Mouse (Mus musculus) spleen, adult 2 months (tissue): ENCODE results near the gene Doxl2. TPM values are rescaled to one million over a fixed set of nuclear protein-coding genes. Genes with fewer than 3 reads are reported as not detected.
"Not testable (repeated sequence)": the region's sequence is repeated elsewhere in the genome, so short reads cannot be mapped to it uniquely, and the experiment has no call there.

Experiments
- DNase-seq, 2 experiments: peaks; one replicate each; pipeline versions ENCODE4 v3.0.0 to v3.0.0-alpha.2; 2012 to 2021; ENCODE audit warnings: low spot score in 2 of 2, low read depth in 1 of 2
- H3K27ac ChIP-seq: fragments of 200-500 bp; 2 replicates; pipeline ENCODE4 v1.5.1; 2012; ENCODE audit warnings: low read length, inconsistent platforms; ENCODE audit not compliant: insufficient read depth
- H3K27me3 ChIP-seq: fragments of 200-500 bp; 2 replicates; pipeline ENCODE4 v1.6.1; 2012; ENCODE audit warnings: mild to moderate bottlenecking, moderate library complexity, low read length, inconsistent platforms; ENCODE audit not compliant: control insufficient read depth, insufficient read depth
- H3K36me3 ChIP-seq: fragments of 200-500 bp; 2 replicates; pipeline ENCODE4 v1.6.1; 2012; ENCODE audit warnings: mild to moderate bottlenecking, low read length, inconsistent platforms; ENCODE audit not compliant: control insufficient read depth, insufficient read depth
- H3K4me1 ChIP-seq: fragments of 200-500 bp; 2 replicates; pipeline ENCODE4 v1.6.1; 2011; ENCODE audit warnings: inconsistent platforms; ENCODE audit not compliant: control insufficient read depth, insufficient read depth, insufficient read length
- H3K4me3 ChIP-seq: fragments of 200-500 bp; 2 replicates; pipeline ENCODE4 v1.5.1; 2011; ENCODE audit warnings: mild to moderate bottlenecking, inconsistent platforms; ENCODE audit not compliant: insufficient read depth, insufficient read length; ENCODE audit errors: extremely low read depth
- CTCF ChIP-seq: fragments of 200-500 bp; IDR thresholded peaks from 2 replicates; pipeline ENCODE4 v1.5.1; 2011; ENCODE audit warnings: mild to moderate bottlenecking, inconsistent platforms; ENCODE audit not compliant: insufficient read depth, insufficient read length, insufficient replicate concordance; ENCODE audit errors: extremely low read depth
- POLR2A ChIP-seq: fragments of 200-500 bp; IDR thresholded peaks from 2 replicates; pipeline ENCODE4 v1.6.1; 2011; ENCODE audit warnings: low read depth, low read length, inconsistent platforms
- WGBS: fragments of 180-500 bp; shearing (Covaris S2); methylation state at CpG from one replicate; pipeline ENCODE4 v1.1.7; 2018; 5-methylcytosine and 5-hydroxymethylcytosine counted together
- polyA plus RNA-seq: library from polyadenylated mRNA; depleted of rRNA; stranded (reverse); fragments of >200 nt; gene quantifications from 2 replicates; pipeline ENCODE4 v1.2.3, GENCODE M21; 2012

The Doxl2 gene
- polyA plus RNA-seq, 1 experiment: 0.02 TPM

- H3K4me3 ChIP-seq: no peak overlapping the region
- 20% methylated on average over 1 of the region's 1 CpGs for WGBS
- no peak for TF ChIP-seq POLR2A
- no peak for TF ChIP-seq CTCF
- H3K36me3 ChIP-seq: no peaks in the 10 kb centered on the region
- H3K27ac ChIP-seq: no peak overlapping the region
- peak in 1 of 2 experiments; percentile 13 for DNase-seq
- H3K27me3 ChIP-seq: no peaks in the 10 kb centered on the region
- no peaks in the 10 kb centered on the region for H3K4me1 ChIP-seq
Observed at GRCm38 (mm10) chr6:48954946-48955345, 19.8 kb upstream of the Doxl2 start.

- Histone ChIP-seq H3K4me3 (no peak overlapping the region), H3K27ac (no peak overlapping the region), H3K27me3 (no peaks in the 10 kb centered on the region), H3K36me3 (no peaks in the 10 kb centered on the region), H3K4me1 (no peaks in the 10 kb centered on the region)
- 47% methylated on average over 4 of the region's 4 CpGs for WGBS
- TF ChIP-seq CTCF (no peak), POLR2A (no peak)
- no peak for DNase-seq
Observed at GRCm38 (mm10) chr6:48956785-48957184, 18.0 kb upstream of the Doxl2 start.

DNA sequence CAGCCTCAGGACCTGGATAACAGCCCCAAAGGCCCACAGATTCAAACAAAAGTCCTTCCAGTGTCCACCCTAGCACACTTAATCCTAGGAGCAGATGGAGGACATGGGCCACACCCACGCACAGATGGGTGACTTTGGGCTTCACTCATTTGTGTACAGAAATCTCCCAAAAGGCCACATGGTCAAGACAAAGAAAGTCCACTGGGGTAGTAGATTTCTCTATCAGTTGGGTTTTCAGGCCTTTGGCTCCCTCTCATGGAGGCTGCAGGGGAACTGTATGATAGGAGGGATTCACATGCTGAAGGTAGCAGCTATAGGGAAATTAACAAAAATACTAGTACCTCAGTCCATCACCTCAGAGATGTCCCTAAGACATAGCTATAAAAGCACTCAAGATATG, 16.7 kb upstream of the Doxl2 start:
- Histone ChIP-seq H3K36me3 (no peaks in the 10 kb centered on the region), H3K27ac (no peak overlapping the region), H3K27me3 (no peaks in the 10 kb centered on the region), H3K4me1 (no peaks in the 10 kb centered on the region), H3K4me3 (no peak overlapping the region)
- WGBS: 82% methylated on average over 1 of the region's 1 CpGs
- no peak for DNase-seq
- TF ChIP-seq POLR2A (no peak), CTCF (no peak)

DNA sequence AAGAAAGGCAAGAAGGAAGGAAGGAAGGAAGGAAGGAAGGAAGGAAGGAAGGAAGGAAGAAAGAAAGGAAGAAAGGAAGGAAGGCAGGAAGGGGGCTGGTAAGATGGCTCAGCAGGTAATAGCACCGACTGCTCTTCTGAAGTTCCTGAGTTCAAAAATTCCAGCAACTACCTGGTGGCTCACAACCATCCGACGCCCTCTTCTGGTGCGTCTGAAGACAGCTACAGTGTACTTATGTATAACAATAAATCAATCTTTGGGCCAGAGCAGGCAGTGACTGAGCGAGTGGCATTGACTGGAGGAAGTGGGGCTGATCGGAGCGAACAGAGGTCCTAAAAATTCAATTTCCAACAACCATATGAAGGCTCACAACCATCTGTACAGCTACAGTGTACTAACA, 15.6 kb upstream of the Doxl2 start:
- H3K27ac ChIP-seq, H3K4me1 ChIP-seq, H3K36me3 ChIP-seq, DNase-seq, H3K27me3 ChIP-seq, H3K4me3 ChIP-seq: not testable (repeated sequence)
- WGBS: 41% methylated on average over 7 of the region's 7 CpGs

DNA sequence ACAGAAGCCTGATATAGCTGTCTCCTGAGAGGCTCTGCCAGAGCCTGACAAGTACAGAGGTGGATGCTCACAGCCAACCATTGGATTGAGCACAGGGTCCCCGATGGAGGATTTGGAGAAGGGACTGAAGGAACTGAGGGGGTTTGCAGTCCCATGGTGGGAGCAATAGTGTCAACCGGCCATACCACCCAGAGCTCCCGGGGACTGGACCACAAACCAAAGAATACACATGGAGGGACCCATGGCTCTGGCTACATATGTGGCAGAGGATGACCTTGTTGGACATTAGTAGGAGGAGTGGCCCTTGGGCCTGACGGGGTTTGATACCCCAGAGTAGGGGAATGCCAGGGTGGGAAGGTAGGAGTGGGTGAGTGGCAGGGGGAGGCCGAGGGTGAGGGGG, 8.1 kb upstream of the Doxl2 start:
- not testable (repeated sequence) for H3K4me1 ChIP-seq, H3K4me3 ChIP-seq, H3K27ac ChIP-seq, H3K36me3 ChIP-seq, DNase-seq, H3K27me3 ChIP-seq
- WGBS: 88% methylated on average over 5 of the region's 5 CpGs

DNA sequence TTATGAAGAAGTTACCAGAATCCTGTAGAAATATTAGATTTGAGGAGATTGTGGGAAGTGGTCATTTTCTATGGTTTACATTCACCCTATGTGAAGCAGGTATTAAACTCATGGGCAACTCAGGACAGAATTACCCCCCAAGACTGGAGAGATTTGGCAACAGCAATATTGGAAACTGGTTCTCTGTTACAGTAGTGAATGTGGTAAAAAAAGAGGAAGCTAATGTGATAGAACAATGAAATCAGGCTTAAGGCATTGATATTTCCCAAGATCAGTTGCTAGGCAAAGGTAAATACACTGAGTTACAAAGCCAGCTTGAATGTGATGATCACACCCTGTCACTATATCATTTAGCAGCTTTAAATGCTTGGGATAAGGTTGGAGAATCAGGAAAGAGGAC, 6.9 kb upstream of the Doxl2 start:
- TF ChIP-seq POLR2A (no peak), CTCF (no peak)
- Histone ChIP-seq H3K27me3 (no peaks in the 10 kb centered on the region), H3K27ac (no peak overlapping the region), H3K36me3 (no peaks in the 10 kb centered on the region), H3K4me1 (no peaks in the 10 kb centered on the region), H3K4me3 (no peak overlapping the region)
- DNase-seq: no peak

GRCm38 (mm10) chr6:48979616-48980015, 4.9 kb downstream of the Doxl2 start:
- DNase-seq: no peak
- WGBS: 62% methylated on average over 1 of the region's 1 CpGs
- TF ChIP-seq CTCF (no peak), POLR2A (no peak)
- Histone ChIP-seq H3K27ac (no peak overlapping the region), H3K4me3 (no peak overlapping the region), H3K36me3 (no peaks in the 10 kb centered on the region), H3K27me3 (0 out of 2 replicates have a peak, but pooled peaks cover 2% of the 10 kb centered on the region), H3K4me1 (no peaks in the 10 kb centered on the region)

DNA sequence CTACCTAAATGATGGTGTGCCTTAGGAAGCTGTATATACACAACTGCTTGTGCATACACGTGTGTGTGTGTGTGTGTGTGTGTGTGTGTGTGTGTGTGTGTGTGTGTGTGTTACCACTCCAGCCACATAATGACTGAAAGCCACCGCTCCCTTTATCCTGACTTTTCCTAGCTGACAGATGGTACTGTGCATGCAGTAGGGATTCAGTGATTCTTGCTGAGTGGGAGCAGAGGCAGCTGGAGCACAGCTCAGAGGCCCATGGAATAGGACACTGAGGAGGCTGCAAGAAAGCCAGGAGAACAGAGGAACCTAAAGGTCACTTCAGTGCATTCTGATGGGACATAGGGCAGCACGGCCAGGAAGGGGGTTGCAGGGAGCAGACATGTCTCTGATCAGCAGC, 7.5 kb downstream of the Doxl2 start:
- no peak for DNase-seq
- Histone ChIP-seq H3K27me3 (0 out of 2 replicates have a peak, but pooled peaks cover 2% of the 10 kb centered on the region), H3K27ac (no peak overlapping the region), H3K36me3 (no peaks in the 10 kb centered on the region), H3K4me1 (no peaks in the 10 kb centered on the region), H3K4me3 (no peak overlapping the region)
- 81% methylated on average over 3 of the region's 3 CpGs for WGBS
- no peak for TF ChIP-seq POLR2A
- no peak for TF ChIP-seq CTCF
